Mouse (Mus musculus): ENCODE measurements around the gene Rnf208.

Gene Rnf208

DNA sequence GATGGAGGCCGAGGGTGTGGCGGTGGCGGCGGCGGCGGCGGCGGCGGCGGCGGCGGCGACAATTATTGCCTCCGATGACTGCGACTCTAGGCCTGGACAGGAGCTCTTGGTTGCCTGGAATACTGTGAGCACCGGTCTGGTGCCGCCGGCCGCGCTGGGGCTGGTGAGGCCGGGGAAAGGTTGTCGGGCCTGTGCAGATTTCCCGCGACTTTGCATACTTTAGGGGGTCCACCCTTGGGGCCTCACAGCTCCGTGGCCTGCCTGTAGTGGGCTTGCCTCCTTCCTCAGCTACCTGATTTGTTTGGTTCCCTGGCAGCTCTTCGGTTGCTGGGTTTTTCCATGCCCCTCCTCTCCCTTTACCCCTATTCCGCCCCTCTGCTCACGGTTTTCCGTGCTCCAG, 30.5 kb downstream of the Rnf208 start:
- in situ Hi-C loops (cut with MboI; ENCODE audit: low sequenced_read_pairs): no loop called here

DNA sequence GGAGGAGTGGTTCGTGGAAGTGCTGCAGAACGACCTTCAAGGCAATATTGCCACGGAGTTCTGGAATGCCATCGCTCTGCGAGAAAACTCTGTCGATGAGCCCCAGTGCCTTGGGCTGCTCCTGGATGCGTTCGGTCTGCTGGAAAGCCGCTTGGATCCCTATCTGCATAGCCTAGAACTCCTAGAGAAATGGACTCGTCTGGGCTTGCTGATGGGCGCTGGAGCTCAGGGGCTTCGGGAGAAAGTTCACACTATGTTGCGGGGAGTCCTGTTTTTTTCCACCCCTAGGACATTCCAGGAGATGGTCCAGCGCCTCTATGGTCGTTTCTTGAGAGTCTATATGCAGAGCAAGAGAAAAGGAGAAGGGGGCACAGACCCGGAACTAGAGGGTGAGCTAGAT, 31.0 kb downstream of the Rnf208 start:
- in situ Hi-C loops (cut with MboI; ENCODE audit: low sequenced_read_pairs): no loop called here

DNA sequence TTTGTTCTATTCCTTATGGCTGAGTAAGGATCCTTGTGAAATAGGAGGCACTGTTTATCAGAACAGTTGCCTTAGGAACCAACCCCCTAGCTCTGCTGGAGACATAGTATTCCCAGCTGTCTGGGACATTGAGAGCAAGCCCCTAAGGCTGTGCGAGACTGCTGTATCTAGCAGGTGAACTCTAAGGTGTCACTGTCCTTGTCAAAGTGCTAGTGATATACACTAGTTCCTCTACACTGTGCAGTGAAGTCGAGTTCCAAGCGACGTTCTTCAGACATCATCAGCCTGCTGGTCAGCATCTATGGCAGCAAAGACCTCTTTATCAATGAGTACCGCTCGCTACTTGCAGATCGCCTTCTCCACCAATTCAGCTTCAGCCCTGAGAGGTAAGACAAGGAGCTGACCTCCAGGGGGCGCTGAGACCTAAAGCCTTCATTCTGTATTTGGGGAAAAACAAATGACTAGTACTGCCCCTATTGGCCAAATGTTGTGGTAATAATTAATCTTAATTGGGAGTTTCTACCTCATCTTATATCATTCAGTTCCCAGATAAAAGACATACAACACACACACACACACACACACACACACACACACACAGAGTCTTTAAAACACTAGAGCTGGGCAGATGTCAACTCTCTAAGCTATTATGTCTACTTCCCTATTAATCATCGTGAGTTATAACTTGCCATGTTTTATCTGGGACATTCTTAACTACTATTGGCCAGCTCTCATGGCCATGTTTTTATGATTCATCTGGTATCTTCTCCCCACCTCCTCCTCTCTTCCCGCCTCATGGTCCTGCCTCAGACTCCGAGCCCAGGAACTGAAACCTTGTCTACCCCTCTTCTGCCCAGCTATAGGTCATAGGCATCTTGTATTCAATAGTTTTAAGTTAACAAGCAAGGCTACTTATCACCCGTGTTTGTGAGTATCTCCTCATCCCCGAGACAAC, 37.1 kb downstream of the Rnf208 start:
- in situ Hi-C loops (cut with MboI; ENCODE audit: low sequenced_read_pairs): no loop called here

DNA sequence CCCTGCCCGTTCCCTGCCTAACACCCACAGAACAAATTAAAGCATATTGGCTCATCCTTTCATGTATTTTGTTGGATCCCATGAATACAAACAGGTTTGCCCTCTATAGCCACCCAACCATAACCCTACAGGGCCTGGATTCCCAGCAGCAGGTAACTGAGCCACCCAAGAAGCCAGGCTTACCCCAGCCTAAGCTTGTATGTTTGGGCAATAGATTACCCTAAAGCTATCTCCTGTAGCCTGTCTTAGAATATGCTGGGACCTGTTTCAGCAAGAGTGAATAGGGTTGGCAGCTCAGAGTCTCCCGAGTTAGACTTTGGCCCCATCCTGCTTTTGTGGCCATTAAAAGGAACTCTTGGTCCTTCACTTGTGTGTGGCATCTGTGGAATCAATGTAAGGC, 43.5 kb downstream of the Rnf208 start:
- in situ Hi-C loops (cut with MboI; ENCODE audit: low sequenced_read_pairs): no loop called here

DNA sequence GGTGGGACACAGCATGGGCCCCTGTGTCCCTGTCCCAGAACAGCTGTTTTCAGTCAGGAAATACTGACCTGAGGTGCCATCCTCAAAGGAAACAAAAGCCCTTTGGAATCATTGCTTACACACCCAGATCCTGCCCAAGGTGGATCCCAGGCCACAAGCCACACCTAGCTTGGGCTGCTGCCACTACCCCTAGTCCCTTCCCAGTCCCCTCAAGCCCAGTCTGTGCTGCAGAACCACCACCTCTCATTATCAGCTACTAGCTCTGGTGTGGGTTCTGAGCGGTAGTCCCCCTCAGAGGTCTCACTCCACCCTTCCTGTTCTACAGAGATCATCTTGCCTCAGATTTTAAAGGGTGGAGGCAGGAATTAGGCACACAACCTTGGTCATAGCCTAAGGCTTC, 44.3 kb downstream of the Rnf208 start:
- in situ Hi-C loops (cut with MboI; ENCODE audit: low sequenced_read_pairs): no loop called here

DNA sequence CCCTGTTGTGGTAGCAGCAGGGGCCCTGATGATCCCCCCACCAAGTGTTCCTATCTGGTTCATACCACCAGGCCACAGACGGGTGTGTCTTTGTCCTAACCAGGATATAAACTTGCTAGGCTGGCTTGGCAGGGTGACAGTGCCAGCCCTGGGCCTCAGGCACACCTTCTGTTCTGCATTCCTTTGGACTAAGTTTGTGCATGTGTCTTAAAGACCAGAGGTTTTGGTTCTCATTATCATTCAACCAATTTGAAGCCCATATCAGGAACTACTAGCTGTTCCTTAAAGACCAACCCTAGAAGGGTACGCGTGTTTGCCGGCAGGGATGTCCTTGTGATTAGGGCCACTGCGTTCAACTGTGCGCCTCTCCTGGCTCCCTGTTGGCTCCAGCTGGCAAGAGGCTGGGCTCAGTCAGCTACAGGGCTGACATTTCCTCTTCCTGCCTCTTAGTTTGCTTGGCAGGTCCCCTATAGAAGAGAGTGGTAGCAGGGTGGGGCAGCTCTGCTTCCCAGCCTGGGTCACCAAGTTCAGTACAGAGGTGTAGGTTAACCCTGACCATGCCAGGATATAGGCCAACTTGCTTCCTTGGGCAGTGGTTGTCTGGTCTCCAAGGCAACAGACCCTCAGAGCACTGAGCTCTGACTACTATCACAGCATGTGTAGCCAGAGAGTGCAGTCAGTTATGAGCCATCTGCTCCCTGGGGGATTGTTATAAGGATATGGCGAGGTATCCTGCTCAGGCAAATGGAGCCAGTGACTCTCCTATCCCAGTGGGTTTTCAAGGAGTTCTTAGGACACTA, 45.0 kb downstream of the Rnf208 start:
- in situ Hi-C loops (cut with MboI; ENCODE audit: low sequenced_read_pairs): no loop called here

- in situ Hi-C loops (cut with MboI; ENCODE audit: low sequenced_read_pairs): no loop called here
Observed at GRCm38 (mm10) chr2:25287927-25288649, 46.0 kb downstream of the Rnf208 start, which contains the start of gene Tmem210. Gene Tmem210, plus strand, starts transcription at chr2:25288145.

- in situ Hi-C loops (cut with MboI; ENCODE audit: low sequenced_read_pairs): no loop called here
Observed at GRCm38 (mm10) chr2:25288734-25289345, 46.8 kb downstream of the Rnf208 start.

- in situ Hi-C loops (cut with MboI; ENCODE audit: low sequenced_read_pairs): no loop called here
Observed at GRCm38 (mm10) chr2:25289651-25290050, 47.6 kb downstream of the Rnf208 start, which contains the start of gene Lrrc26. Gene Lrrc26, plus strand, starts transcription at chr2:25289915.

DNA sequence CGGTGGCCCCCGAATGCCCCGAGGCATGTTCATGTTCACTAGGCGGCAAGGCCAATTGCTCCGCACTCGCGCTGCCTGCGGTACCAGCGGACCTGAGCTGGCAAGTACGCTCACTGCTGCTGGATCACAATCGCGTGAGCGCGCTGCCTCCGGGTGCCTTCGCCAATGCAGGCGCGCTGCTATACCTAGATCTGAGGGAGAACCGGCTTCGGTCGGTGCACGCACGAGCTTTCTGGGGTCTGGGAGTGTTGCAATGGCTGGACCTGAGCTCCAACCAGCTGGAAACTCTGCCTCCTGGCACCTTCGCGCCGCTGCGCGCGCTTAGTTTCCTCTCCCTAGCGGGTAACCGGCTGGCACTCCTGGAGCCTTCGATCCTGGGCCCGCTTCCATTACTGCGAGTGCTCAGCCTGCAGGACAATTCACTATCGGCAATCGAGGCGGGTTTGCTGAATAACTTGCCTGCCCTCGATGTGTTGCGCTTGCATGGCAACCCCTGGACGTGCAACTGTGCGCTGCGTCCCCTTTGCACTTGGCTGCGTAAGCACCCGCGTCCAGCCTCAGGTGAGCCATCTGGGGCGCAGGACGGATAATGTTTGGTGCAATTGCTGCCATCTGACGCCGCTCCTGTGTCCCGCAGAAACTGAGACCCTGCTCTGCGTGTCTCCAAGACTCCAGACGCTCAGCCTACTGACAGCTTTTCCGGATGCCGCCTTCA, 48.2 kb downstream of the Rnf208 start:
- in situ Hi-C loops (cut with MboI; ENCODE audit: low sequenced_read_pairs): no loop called here

DNA sequence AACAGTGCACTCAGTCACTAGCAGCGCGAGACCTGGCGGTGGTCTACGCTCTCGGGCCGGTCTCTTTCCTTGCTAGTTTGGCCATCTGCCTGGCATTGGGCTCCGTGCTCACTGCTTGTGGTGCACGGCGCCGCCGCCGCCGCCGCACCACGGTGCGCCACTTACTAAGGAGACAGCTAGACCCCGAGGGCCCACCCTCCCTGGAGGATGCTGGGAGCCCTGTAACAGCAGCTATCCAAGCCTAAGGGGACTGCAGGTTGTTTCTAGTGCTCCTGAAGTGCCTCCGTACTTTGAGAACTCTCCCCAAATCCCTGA, 48.7 kb downstream of the Rnf208 start:
- in situ Hi-C loops (cut with MboI; ENCODE audit: low sequenced_read_pairs): no loop called here

DNA sequence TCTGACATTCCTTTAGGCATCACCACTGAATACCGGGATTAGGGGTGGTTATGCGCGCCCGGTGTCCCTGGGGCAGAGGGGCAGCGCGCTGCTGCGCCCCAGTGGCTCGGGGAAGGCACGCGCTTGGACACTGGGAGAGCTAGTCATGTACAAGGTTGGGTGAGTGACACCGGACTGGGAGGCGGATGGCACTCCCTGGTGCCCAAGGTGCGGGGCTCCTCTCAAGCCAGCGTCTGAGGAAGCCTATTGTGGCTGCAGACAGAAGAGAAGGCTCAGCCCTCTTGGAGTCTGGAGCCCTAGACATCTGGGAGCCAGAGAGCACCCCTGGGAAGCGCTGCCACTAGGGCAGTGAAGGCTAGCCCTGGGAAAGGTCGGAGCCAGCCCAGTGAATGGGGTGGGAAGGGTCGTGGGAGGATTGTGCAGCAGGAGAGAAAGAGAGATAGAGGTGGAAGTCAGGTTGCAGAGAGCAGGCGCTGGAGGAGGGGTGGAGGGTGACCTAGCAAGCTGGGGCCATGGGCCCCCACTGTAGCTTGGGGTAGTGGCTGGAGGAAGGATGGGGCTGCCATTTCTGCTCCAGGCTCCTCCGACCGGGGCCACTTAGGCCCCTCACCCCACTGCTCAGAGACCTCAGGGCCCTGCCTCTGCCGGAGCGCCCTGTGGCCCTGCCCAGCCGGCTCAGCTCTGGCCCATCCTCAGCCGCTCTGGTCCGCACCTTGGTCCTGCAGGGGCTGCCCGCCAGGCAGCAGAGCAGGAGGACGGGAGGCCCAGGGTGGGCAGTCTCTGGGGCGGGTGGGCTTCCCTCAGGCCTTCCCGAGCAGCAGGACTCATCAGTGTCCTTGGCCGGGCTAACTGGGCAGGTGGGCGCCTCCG, 49.4 kb downstream of the Rnf208 start:
- in situ Hi-C loops (cut with MboI; ENCODE audit: low sequenced_read_pairs): no loop called here

DNA sequence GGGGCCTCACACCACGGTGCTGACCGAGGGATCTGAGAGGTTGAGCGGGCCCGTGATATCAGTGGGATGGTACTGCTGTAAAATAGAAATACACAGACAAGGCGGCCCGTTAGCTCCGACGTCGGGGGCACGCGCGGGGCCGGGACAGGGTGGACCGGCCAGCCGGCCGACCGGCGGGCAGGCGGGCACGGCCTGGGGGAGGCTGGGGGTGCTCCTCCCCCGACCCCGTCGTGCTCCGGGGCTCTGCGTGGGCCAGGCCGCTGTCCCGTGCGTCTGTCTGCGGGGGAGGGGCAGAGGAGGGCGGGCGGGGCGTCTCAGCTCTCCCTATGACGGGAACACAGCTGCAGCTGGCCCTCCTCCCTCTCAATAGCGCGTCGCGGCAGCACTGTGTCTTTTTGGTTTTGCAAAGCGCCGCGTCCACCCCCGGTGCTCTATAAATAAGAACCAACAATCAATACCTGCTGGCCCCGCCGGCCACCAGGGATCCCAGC, 50.0 kb downstream of the Rnf208 start:
- in situ Hi-C loops (cut with MboI; ENCODE audit: low sequenced_read_pairs): no loop called here

GRCm38 (mm10) chr2:25292856-25293255, 50.8 kb downstream of the Rnf208 start:
- in situ Hi-C loops (cut with MboI; ENCODE audit: low sequenced_read_pairs): no loop called here

- in situ Hi-C loops (cut with MboI; ENCODE audit: low sequenced_read_pairs): no loop called here
Observed at GRCm38 (mm10) chr2:25293706-25294105, 51.7 kb downstream of the Rnf208 start.

Measured in CH12F3 (cell line).